Mouse (Mus musculus): ENCODE results near the gene Gm42688. TPM values are rescaled to one million over a fixed set of nuclear protein-coding genes. Genes with fewer than 3 reads are reported as not detected.

The Gm42688 gene
- 1 to 10 TPM; 1.4 to 2.3 TPM for total RNA-seq (2021)
- long read RNA-seq, experiment 1, partial matches to known transcripts: 2 of 6 reads
- long read RNA-seq, experiment 1, other reads (novel, unspliced or antisense): 4 of 6 reads
- long read RNA-seq, experiment 2, partial matches to known transcripts: 4 of 6 reads
- long read RNA-seq, experiment 2, other reads (novel, unspliced or antisense): 2 of 6 reads

DNA sequence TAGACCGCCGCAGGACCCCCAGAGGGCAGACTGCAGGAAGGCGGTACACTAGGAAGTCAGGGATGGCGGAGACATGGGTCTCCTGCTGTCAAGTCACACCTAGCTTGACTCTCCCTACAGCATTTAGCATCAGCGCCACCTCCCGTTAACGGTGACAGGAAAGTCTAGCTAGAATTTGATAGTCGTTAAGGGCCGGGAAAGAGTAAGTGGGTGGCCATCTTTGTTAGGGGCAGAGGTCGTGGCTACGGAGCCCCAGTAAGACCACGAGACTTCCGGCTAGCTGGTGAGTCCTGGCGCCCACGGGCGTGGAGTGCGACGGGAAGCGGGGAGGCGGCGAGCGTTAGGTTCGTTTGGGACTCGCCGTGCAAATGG is at the start of gene Gm42688, which contains the start of gene Ccdc142:
Gene Gm42688 (plus strand): TSS at position 302 of the 372 bp plus-strand sequence.
Gene Ccdc142 (plus strand): TSS at position 286 of the 372 bp plus-strand sequence.
- DNase-seq: peak; percentile 79

DNA sequence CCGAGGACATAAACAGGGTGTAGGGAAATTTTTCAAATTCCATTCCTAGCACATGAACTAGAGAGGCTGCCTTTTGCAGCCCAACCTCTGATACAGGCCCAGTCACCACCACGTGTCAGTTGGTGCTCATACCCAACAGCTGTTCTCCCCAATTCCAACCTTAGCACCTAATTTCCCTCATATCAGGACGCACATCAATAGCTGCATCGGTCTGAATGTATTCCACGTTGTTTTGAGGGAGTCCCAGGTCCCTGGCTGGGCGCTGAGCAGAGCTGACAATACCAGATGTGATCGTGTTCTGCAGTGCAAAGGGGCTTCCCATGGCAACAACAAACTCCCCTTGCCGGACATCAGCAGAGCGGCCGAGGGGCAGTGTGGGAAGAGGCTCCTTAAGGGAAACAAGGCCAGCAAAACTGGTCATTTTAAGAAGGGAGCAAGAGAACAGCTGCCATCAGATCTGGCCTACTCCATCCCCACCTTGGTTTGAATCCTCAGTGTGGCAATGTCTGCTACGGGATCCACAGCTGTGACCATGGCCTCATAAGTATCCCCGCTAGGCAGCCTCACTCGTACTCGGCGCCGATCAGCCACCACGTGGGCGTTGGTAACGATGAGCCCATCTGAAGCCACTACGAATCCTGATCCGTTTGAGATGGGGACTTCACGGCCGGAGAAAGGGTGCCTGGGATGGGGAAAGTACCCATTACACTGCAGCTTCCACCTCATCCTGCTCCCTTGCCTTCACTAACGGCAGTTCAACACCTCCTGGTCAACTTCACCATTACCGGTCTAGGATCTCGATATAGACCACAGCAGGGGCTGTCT is 48.1 kb upstream of the Gm42688 start:
- no peak for DNase-seq

DNA sequence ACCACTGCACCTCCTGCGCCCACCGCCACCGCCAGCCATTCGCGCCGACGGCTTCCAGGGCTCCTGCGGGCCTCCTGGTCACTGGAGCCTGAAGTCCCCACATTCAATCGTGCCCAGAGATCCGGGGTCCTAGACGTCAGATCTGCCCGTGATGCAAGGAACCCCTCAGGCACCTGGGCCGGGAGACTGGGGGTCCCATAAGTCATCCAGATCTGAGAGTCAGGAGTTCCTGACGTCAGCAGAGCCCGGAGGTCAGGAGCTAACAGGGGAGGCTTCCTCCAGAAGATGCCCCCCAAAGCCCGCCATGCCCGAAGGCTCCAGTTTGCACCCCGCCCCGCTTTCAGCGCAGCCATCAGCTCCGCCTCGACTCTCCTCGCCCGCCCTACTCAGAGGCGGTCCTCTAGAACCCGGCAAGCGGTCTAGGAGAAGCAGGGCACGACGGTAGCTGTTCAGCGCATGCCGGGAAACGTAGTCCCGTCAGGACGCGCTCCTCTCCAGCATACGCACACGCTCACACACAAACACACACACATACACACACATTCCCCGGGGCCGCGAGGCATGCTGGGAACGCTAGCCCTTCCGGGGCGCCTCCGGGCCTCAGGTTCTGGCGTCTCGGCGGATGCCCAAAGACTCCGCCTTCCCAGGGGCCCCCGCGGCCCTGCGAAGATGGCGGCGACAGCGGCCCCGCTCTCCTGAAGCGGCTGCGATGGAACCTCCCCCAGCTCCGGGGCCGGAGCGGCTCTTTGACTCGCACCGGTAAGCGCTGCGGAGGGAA is 47.2 kb upstream of the Gm42688 start, which contains the start of gene Aup1:
Gene Aup1 (plus strand): TSS at position 448 of the 778 bp plus-strand sequence.
- peak; percentile 94 for DNase-seq

DNA sequence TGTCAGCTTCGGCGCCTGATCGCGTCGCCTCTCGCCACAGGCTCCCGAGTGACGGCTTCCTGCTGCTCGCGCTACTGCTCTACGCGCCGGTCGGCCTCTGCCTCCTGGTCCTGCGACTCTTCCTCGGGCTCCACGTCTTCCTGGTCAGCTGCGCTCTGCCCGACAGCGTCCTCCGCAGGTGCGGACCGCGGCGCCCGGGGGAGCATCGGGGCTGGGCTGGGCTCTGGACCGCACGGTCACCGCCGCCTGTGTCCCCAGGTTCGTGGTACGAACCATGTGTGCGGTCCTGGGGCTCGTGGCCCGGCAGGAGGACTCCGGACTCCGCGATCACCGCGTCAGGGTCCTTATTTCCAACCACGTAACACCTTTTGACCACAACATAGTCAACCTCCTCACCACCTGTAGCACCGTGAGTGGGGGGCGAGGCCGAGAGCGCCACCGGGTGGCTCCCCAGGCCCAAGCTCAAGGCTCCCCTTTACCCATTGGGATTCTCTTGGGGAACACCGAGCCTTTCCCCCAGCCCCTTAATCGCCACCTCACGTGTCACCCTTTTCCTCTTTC is 46.5 kb upstream of the Gm42688 start, which contains the start of gene Htra2:
Gene Htra2 (minus strand): TSS at position 403 of the 561 bp plus-strand sequence.
- DNase-seq: peak; percentile 40

DNA sequence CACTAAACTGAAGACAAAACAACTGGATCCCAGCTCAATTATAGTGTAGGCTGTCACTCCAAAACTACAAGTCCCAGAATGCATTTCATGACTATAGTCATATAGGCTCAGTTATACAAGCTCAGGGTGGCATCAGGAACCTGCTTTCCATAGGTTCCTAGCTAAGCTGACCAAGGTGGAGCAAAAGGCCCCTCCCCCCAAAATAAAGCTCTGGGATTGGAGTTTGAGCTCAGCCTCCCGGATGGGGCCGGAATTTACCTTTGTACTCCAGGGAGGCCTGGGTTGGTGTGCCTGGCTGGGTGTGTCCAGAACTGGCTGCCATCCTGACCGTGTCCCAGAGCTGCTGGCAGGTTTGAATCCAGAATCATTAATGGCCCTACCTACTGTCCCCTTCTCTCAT is 43.6 kb upstream of the Gm42688 start, which contains the start of gene Dqx1:
Gene Dqx1 (plus strand): TSS at position 55 of the 400 bp plus-strand sequence.
- DNase-seq: no peak

DNA sequence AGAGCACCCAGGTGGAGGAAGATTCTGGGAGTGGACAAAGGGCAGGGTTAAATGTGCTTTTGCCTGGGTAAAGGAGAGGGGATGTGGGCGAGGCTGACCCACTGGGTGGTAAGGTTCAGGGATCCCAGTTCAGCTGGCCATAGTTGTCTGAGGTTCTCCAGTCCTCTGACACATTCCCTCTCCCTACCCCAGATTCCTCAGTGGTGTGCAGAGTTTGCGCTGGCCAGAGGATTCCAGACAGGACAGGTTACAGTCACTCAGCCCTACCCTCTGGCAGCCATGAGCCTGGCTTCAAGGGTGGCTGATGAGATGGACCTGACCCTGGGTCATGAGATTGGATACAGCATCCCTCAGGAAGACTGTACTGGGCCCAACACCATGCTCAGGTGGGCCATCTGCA is 42.7 kb upstream of the Gm42688 start:
- no peak for DNase-seq

DNA sequence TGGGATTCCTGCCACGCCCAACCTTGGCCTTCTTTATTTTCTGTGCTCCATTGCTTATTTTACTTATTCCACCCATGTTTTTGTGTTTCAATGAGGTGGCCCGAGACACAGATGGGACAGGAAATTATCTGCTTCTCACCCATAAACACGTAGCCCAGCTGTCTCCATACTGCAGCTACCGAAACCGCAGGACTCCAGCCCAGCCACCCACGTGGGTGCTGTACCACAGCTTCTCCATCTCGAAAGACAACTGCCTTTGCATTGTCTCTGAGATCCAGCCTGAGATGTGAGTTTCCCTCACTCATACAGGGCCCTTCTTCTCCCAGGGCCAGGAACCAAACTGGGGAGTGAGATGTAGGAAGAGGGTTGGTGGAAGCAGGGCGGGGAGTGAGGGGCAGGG is 35.4 kb upstream of the Gm42688 start:
- no peak for DNase-seq

DNA sequence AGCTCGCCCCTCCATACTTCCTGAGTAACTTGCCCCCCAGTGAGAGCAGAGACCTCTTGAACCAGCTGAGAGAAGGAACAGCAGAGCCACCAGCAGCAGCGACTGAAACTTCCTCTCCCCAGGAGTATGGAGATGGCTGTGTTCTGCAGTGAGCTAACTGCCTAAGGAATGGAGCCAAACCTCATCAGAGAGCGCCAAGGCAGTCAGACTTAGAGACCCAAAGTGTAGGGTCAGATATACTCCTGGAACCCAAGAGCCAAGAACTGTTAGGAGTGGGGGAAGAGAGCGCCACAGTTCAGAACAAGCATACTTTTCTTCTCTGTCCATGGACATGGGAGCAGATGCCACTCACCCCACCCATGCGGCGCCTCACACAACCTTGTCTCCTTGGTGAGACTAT is 35.0 kb upstream of the Gm42688 start:
- DNase-seq: no peak

DNA sequence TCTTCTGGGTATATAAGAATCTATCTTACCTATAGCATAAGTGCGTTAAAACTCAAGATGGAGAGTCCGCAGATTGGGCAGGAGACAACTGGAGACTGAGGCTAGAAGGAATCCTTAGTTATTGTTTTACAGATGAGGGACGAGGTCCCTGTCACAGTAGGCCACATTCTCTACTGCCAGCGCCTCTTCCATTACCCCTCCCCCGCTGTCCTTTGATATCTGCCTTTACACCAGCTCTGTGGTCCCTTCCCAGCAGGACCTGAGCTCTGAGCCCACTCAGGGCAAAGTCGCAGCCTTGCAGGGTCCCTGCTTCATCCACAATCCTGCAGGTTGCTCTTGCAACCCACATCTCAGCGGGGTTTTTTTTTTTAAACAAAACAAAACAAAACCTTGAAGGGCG is 33.2 kb upstream of the Gm42688 start:
- DNase-seq: no peak

DNA sequence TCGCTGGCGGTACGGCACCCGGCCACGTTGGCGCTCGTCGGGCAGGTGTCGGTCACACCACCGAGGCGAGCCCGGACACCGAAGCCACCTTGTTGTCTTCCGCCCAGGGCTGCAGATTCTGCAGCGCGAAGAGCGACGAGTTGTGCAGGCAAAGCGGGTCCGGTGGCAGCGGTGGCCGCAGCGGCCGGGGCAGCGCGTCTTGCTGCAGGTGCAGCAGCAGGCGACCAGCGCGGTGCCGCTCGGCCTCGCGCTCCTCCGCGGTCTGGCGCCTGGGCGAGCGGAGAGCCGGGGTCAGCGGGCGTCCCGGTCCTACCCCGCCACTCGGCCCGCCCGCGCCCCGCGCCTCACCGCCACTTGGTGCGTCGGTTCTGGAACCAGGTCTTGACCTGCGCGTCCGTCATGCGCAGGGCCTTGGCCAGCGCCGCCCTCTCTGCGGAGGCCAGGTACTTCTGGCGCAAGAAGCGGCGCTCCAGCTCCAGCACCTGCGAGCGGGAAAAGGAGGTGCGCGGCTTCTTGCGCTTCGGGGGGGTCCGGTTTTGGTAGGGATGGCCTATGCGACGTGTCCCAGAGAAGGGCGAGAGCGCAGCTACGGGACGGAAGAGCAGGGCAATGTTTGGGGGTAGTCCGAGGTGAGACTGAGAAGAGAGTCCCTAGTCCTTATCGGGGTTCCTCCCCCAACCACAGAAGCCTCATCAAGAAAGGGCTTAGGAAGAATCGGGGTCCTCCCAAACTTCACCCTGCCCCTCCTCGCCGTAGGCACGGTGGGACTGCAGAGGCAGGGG is 32.5 kb upstream of the Gm42688 start:
- DNase-seq: no peak

DNA sequence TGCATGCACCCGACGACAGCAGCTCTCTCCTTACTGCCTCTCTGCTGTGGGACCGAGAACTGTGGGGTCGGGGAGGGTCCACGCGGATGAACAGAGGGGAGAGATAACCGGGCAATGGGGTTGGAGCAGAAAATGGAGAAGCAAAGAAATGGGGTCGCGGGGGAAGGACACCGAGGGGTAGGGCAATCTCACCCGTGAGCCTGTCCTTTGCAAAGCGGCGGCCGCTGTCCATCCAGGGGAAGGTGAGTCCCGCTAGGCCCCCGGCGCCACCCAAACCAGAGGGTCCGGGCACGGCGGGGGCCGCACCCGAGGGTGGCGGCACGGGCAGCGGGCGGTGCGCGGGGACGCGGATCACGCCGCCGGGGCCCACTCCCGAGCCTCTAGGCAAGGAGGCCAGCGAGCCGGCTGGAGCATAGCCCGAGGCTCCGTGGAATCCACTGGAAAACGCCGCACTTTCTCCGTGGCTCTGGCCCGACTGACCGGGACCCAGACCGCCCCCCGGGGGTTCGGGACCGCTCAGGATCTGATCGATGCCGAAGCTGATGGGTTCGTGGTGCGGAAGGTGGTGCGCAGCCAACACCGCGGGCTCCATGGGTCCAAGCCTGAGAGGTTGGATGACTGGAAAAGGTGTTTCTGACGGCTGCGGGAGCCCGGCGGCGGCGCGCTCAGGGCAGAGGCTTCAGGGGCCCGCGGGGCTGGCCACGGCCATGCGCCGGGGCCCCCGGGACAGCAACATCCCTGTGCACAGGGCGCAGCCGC is 31.8 kb upstream of the Gm42688 start:
- peak; percentile 36 for DNase-seq

DNA sequence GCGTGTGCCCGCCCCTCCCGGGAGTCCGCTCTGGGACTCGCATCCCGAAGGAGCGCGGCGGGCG is 31.3 kb upstream of the Gm42688 start, which contains the start of gene Tlx2:
Gene Tlx2 (minus strand): TSS at position 47 of the 64 bp plus-strand sequence.
- DNase-seq: no peak

DNA sequence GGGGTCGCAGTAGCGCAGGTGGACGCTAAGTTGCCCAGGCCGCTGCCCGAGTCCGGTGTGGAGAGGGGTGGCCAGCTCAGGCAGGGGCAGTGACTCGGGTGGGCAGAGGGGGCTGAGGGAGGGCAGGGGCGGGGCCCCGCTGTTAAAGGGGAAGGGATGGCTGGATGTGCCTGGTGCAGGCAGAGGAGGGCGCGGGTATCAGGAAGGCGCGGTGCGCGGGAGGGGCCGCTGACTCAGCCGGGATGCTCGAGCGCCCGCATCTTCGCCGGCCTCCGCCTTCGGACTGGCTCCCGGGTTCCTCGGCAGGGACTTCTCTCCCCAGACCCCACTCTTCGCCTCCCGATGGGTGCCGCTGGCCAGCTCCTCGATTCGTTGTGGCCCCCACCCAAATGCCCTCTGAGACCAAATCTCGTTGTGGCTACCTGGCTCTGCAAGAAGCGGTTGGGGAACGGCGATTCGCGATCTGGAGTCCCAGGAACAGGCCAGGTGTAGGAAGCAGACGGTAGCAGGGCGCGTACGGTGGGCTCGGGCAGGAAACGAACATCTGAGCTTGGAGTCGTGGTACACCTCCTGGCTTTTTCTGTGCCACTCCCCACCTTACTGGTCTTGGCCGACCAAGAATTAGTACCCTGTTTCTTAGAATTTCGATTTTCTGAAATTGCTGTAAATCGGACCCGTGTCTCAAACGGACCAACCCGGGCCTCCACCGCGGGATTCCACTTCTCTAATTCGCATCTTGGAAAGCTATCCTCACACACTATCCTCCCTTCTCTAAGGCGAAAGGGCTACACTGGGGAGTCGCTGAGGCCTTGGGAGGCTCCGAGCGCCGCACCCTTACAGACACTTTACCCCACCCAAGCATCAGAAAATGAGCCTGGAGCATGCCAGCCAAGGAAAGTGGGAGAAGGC is 30.9 kb upstream of the Gm42688 start:
- peak; percentile 28 for DNase-seq

DNA sequence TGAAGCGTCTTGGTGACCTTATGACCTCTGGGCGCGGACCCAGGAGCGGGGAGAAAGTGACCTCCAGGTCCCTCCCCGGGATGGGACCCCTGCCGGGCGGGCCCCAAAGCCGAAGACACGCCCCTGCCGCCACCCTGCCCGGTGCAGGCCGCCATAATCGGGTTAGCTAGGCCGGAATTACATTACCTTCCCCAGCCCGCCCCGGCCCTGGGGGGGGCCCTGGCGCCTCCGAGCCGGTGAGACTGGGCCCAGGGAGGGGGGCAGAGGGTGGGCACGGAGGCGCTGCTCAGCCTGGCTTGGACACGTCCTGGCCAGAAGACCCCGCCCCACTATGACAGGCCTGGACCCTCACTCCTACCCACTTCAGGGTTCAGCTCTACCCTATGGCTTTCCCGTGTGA is 30.2 kb upstream of the Gm42688 start:
- DNase-seq: no peak

DNA sequence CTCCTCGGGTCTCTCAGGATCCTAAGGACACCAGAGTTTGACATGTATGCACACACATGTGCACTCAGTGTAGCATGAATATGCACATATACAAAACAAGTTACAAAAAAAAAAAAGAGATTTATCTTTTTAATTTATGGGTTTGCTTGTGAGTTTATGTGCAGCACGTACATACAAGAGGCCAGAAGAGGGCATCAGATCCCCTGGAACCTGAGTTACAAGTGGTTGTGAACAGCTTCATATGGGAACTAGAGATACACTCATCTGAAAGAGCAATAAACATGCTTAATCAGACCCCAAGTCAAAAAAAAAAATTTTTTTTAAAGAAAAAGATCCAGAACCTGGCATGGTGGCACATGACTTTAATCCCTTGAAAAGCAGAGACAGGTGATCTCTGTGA is 26.4 kb upstream of the Gm42688 start:
- DNase-seq: no peak

DNA sequence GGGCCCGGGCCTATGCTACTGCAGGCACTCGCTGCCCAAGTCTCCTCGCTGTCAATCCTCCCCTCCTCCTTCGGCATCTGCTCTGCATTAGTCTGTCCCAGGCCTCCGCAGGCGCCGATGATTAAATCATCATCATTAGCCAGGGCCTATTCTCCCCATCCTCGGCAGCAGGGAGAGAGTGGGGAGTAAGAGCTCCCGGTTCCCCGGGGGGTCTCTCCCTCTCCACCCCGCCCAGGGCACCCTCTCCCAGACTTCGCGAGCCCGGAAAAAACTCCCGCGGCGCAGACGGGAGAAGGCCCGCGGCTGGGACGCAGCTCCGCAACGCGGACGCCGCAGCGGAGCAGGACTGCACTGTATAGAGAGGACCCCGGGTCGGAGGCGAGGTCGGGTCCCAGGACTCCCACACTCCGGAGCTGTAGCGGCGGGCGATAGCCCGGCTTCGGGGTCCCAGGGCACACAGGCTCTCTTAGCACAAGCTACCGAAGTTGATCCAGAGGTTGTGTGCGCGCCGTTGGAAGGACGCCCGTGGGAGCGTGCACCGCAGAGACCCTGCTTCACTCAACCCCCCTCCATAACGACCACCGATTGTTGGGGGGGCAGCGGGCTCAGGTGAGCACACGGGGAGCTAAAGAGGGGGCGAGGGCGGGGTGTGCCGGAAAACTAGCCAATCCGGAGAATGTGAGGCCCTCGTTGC is 23.6 kb upstream of the Gm42688 start, which contains the start of gene Pcgf1:
Gene Pcgf1 (plus strand): TSS at position 240 of the 694 bp plus-strand sequence.
- no peak for DNase-seq

DNA sequence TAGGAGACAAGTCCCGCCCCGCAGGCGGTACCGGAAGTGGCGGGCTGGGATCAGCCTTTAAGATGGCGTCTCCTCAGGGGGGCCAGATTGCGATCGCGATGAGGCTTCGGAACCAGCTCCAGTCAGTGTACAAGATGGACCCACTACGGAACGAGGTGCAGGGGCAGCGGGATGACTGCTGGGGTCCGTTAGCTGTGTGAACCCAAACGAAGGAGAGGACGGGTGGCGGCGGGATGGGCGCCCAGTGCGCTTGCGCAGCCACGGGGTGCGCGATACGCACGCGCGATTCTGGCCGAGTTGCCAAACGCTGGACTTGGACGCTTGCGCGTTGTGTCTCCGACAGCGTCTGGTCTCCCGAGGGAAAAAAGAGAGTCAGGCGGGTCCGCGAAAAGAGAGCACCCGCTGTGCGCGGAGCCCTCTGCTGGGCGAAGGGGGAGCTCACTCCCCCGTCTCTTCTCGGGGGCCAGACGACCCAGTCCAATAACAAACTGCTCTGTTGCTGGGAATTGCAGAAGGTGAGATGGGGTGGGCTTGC is 23.0 kb upstream of the Gm42688 start:
- DNase-seq: peak; percentile 100

DNA sequence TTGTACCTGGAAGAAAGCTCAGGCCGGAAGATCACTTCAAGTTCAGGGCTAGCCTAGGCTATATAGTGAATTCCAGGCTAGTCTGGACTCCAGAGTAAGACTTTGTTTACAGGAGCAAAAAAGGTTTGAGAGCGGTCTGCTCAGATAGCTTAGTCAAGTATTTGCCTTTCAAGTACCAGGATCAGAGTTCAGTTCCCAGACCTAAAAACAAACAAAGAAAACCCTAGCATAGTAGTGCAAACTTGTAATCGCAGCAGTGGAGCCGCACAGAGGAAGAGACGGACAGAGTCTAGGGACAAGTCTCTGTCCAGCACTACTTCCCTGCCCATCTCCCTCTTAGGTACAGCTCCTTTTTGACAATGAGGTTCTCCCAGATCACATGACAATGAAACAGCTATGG is 21.2 kb upstream of the Gm42688 start:
- DNase-seq: no peak

DNA sequence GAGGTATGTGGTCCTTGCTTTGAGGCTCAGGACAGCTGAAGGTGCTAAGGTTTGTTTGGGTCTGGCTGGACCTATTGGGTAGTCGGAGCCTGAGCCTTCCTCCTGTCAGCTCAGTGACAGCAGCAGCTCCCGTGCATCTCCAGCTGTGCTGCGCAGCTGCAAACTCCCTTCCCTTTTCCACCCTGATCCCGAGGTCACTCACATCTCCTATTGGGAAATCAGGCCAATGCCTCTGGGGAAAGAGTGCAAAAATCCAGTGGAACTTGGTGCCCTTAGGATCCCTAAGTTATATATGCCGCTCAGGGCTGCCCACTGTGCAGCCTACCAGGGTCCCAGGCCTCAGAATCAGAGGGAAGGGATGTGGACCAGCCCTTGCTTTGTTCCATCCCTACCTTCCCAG is 17.9 kb upstream of the Gm42688 start:
- DNase-seq: no peak

All from gastrocnemius, postnatal 10 days (tissue).